Mouse (Mus musculus) urinary bladder, postnatal 14 days (tissue): Measurements from ENCODE around the gene Hspg2.

Source experiments
- DNase-seq: peaks from one replicate; pipeline ENCODE4 v3.0.0; 2021; ENCODE audit warnings: low spot score

Gene Hspg2

GRCm38 (mm10) chr4:137480993-137481340 is 12.4 kb downstream of the Hspg2 start:
- no peak for DNase-seq

- no peak for DNase-seq
These were observed 12.9 kb downstream of the Hspg2 start for GRCm38 (mm10) chr4:137481381-137482030.

GRCm38 (mm10) chr4:137483871-137484270 is 15.3 kb downstream of the Hspg2 start:
- DNase-seq: no peak

DNA sequence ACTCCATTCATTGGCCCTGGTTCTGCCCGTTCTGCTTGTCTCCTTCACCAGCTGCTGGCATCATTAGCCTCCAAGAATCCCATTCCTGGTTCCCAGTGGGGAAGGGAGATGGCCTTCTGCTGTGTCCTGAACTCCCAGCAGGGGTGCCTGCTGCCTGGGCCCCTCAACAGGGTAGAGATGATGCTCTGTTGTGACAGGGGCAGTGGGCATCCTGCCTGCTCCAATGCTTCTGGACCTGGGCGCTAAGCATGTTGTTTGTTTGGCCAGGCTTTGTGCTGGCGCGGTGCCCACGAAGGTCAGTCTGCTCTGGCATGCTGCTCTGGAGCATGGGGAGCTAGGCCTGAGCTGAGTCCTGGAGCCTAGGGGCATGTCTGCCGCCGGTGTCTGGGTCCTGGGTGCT is 16.0 kb downstream of the Hspg2 start:
- peak; percentile 54 for DNase-seq

DNA sequence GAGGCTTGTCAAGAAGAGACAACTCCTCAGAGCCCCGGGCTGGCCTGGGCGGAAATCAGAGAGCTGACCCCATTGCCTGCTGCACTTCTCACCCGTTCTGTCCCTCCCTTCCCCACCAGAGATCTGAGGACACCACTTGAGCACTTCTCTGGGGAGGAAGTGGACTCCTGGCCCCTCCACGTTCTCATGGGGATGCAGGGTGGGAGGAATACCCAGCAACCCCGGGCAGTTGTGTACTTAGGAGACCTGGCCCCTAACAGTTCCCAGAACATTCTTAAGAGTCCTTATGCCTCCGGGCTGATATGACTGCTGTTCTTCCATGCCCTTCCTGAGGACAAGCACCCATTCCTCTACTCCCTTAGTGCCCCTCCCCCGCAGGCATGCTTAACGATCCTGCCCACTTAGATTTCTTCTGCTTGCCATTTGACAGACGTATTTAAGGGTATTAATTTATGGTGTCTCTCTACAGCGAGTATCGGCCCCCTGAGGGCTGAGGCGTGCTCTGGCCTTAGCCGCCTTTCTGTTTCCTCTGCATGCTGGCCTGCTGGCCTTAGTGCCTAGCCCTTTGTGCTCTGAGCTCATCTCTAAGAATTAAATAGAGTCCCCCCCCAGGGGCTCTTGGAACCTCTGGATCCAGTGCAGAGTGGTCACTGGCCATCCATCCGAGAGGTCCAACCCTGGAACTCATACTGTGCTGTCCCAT is 16.8 kb downstream of the Hspg2 start:
- DNase-seq: no peak

GRCm38 (mm10) chr4:137486081-137487014 is 17.8 kb downstream of the Hspg2 start:
- DNase-seq: no peak

- peak; percentile 62 for DNase-seq
These were observed 18.9 kb downstream of the Hspg2 start for GRCm38 (mm10) chr4:137487286-137488000.

GRCm38 (mm10) chr4:137488038-137488437 is 19.5 kb downstream of the Hspg2 start:
- DNase-seq: no peak

GRCm38 (mm10) chr4:137488571-137489303 is 20.2 kb downstream of the Hspg2 start:
- DNase-seq: peak; percentile 63

- no peak for DNase-seq
These were observed 21.4 kb downstream of the Hspg2 start for GRCm38 (mm10) chr4:137489996-137490395.

DNA sequence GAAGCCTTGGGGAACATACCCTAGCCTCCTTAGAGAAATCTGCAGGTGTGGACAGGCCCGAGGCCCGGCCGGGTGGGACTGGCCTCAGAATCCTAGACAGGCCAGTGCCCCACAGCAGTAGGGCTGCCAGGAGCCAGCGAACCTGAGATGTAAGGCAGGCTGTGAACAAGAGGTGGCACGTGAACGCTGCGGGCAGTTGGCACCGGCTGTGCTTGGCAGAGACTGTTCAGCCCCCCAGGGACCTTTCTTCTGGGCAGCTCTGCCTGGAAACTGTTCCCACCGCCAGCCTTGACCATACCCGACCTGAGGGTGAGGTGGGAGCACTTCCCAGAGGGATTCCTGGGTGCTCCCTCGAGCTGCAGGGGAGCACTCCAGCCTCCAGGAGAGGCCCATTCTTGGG is 24.0 kb downstream of the Hspg2 start:
- no peak for DNase-seq

GRCm38 (mm10) chr4:137493187-137493586 is 24.6 kb downstream of the Hspg2 start:
- no peak for DNase-seq

DNA sequence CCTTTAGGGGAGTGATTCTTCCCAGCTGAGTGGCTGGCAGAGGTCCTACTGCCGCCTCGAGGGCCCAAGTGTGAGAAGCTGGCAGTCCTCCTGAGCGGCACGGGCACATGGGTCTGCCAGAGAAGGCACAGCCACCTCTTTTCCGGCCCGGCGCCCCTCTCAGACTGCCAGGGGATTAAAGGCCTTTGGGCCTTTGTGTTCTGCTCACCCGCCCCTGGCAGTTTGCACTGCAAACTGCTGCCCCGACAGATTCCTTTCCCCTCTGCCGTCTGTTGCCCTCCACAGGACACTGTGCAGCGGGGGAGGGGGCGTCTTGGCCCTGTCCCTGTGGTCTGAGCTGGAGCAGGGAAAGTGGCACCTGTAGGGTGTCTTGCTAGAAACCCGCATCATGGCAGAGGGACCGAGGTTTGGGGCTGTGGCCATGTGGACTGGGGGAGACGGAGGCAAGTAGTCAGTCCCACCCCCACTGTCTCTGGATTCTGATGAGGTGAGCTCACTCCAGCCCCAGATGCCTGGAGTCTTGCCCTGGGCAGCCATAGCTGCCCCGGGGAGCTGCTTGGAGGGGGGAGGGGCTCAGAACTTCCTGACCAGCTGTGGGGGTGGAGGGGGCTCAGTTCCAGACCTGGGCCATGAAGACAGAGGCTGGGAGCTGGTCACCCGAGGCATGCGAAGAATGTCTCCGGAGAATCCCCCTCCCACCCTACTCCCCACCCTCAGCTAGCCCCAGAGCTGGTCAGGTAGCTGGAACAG is 26.4 kb downstream of the Hspg2 start:
- DNase-seq: peak; percentile 40

- DNase-seq: no peak
These were observed 27.0 kb downstream of the Hspg2 start for GRCm38 (mm10) chr4:137495501-137496100.

GRCm38 (mm10) chr4:137497367-137497766 is 28.8 kb downstream of the Hspg2 start:
- no peak for DNase-seq

GRCm38 (mm10) chr4:137497892-137498722 is 29.5 kb downstream of the Hspg2 start:
- peak; percentile 51 for DNase-seq

DNA sequence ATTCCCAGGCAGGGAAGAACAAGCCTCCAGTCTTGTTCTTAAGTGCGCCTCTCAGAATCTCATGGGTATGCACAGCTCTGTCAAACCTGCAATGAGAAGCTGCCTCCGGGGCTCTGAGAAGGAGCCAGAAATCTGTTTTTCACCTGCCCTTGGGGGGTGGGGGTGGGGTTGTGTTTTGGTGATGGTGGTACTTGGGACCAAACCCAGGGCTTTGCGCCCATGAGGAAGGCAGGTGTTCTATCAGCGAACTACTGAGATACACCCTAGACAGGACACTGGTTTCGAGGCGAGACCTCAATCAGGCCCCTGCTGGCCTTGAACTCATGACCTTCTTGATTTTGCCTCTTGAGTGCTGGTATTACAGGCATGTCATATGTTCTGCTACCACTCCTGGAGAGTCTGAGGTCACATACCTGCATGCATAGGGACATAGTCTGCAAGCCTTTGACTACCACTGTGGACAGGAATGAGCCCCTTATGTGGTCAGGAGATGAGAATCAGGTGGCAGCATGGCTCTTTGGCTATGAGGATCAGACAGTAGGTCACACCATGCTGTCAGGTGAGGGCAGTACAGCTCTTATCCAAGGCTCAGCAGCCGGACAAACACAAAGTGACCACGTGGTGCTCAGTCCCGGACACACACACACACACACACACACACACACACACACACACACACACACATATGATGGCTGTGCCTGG is 30.5 kb downstream of the Hspg2 start:
- DNase-seq: no peak

DNA sequence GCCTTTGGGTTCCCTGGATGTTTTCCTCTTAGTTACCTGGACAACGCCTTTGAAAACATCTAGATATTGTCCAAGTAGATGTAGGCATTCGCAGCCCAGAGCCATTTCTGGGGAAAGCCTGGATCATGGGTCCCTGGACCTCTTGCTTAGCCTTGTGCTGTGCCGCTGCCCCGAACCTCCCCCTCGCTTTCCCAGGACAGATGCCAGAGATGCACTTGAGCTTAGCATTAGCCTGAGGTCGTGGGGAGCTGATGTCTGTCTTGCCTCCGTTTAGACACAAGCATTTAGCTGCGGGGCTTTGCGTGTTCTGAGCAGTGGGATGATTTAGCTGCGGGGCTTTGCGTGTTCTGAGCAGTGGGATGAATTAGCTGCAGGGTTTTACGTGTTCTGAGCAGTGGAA is 31.6 kb downstream of the Hspg2 start:
- no peak for DNase-seq

- peak; percentile 42 for DNase-seq
These were observed 32.4 kb downstream of the Hspg2 start for GRCm38 (mm10) chr4:137500953-137501352.
